Mouse (Mus musculus) heart, adult 2 months (tissue): ENCODE measurements at regions not wholly inside any gene's neighbourhood (a gene's known extent, or its start where the extent isn't known, plus 50 kb on each side); places are given as distances from the start of the nearest gene placed in this dataset.

Experiments
- DNase-seq, 2 experiments: peaks; one replicate each; pipeline ENCODE4 v3.0.0; 2021
- H3K27ac ChIP-seq: fragments of 200-600 bp; 2 replicates; pipeline ENCODE4 v1.8.1; 2022
- H3K27me3 ChIP-seq: fragments of 200-500 bp; 2 replicates; pipeline ENCODE4 v1.6.1; 2012; ENCODE audit warnings: mild to moderate bottlenecking, low read length, inconsistent platforms, mixed read lengths; ENCODE audit not compliant: control insufficient read depth, insufficient read depth
- H3K36me3 ChIP-seq: fragments of 200-500 bp; 2 replicates; pipeline ENCODE4 v1.6.1; 2012; ENCODE audit warnings: low read length, inconsistent platforms; ENCODE audit not compliant: control insufficient read depth, insufficient read depth
- H3K4me1 ChIP-seq: fragments of 200-500 bp; 2 replicates; pipeline ENCODE4 v1.6.1; 2011; ENCODE audit warnings: low read length; ENCODE audit not compliant: control insufficient read depth, insufficient read depth
- H3K4me3 ChIP-seq: fragments of 200-600 bp; 2 replicates; pipeline ENCODE4 v1.8.1; 2022
- H3K79me2 ChIP-seq: fragments of 200-500 bp; replicated peaks from 2 replicates; pipeline ENCODE4 v1.6.1; 2012; ENCODE audit warnings: mild to moderate bottlenecking, inconsistent platforms, low read length, moderate library complexity, mixed read lengths; ENCODE audit not compliant: control insufficient read depth, insufficient read depth
- H3K9ac ChIP-seq: fragments of 200-500 bp; 2 replicates; pipeline ENCODE4 v1.6.1; 2012; ENCODE audit warnings: low read depth, mild to moderate bottlenecking, control low read depth, inconsistent platforms, low read length, mixed read lengths
- CTCF ChIP-seq: fragments of 200-600 bp; IDR thresholded peaks from 2 replicates; pipeline ENCODE4 v1.8.1; 2022; ENCODE audit warnings: antibody characterized with exemption, mild to moderate bottlenecking, moderate library complexity
- EP300 ChIP-seq: fragments of 200-500 bp; IDR thresholded peaks from 2 replicates; pipeline ENCODE4 v1.6.1; 2011; ENCODE audit warnings: low read depth, low read length, control low read depth; ENCODE audit not compliant: insufficient read depth
- POLR2A ChIP-seq: fragments of 200-500 bp; IDR thresholded peaks from 2 replicates; pipeline ENCODE4 v1.6.1; 2011; ENCODE audit warnings: mild to moderate bottlenecking, low read depth, low read length, control low read depth; ENCODE audit not compliant: insufficient read depth
- WGBS: fragments of 180-500 bp; shearing (Covaris S2); methylation state at CpG from one replicate; pipeline ENCODE4 v1.1.7; 2018; 5-methylcytosine and 5-hydroxymethylcytosine counted together
- intact Hi-C: fragments of 180-260 bp; cut with DNase I; formaldehyde crosslinking; loops from one replicate; pipeline ENCODE4 v1.15.1; 2025

GRCm38 (mm10) chr4:119054129-119054528, 54.4 kb upstream of the Slc2a1 start:
- Histone ChIP-seq H3K9ac (no peak overlapping the region), H3K4me1 (no peaks in the 10 kb centered on the region), H3K79me2 (no peaks in the 10 kb centered on the region), H3K4me3 (no peak overlapping the region), H3K27ac (no peak overlapping the region), H3K36me3 (no peaks in the 10 kb centered on the region), H3K27me3 (no peaks in the 10 kb centered on the region)
- TF ChIP-seq CTCF (no peak), EP300 (no peak), POLR2A (no peak)
- intact Hi-C loops, result no loop called here
- DNase-seq, result no peak
- 44% methylated on average over 5 of the region's 5 CpGs for WGBS

- 84% methylated on average over 6 of the region's 6 CpGs for WGBS
- intact Hi-C loops, result no loop called here
- no peaks in the 10 kb centered on the region for H3K27me3 ChIP-seq
- no peak overlapping the region for H3K9ac ChIP-seq
- H3K79me2 ChIP-seq, result no peaks in the 10 kb centered on the region
- TF ChIP-seq EP300 (no peak), CTCF (no peak), POLR2A (no peak)
- DNase-seq, result no peak
- H3K4me1 ChIP-seq, result no peaks in the 10 kb centered on the region
- H3K27ac ChIP-seq, result no peak overlapping the region
- no peaks in the 10 kb centered on the region for H3K36me3 ChIP-seq
- H3K4me3 ChIP-seq, result no peak overlapping the region
Observed at GRCm38 (mm10) chr4:119057191-119057590, 51.3 kb upstream of the Slc2a1 start.

- no peak overlapping the region for H3K27ac ChIP-seq
- H3K79me2 ChIP-seq, result no peaks in the 10 kb centered on the region
- H3K27me3 ChIP-seq, result no peaks in the 10 kb centered on the region
- no peak overlapping the region for H3K9ac ChIP-seq
- 48% methylated on average over 1 of the region's 1 CpGs for whole genome bisulfite sequencing
- DNase-seq, result no peak
- intact Hi-C loops, result no loop called here
- no peaks in the 10 kb centered on the region for H3K36me3 ChIP-seq
- no peak for TF ChIP-seq EP300
- no peak for TF ChIP-seq CTCF
- TF ChIP-seq POLR2A, result no peak
- H3K4me3 ChIP-seq, result no peak overlapping the region
- no peaks in the 10 kb centered on the region for H3K4me1 ChIP-seq
Observed at GRCm38 (mm10) chr4:119057826-119058225, 50.7 kb upstream of the Slc2a1 start.
